Mouse (Mus musculus): ENCODE measurements around the gene Dyrk1a. TPM values are rescaled to one million over a fixed set of nuclear protein-coding genes. Genes with fewer than 3 reads are reported as not detected.

Dyrk1a gene
- total RNA-seq, 2 experiments from 2014 or later = 71.4 to 71.9 TPM

DNA sequence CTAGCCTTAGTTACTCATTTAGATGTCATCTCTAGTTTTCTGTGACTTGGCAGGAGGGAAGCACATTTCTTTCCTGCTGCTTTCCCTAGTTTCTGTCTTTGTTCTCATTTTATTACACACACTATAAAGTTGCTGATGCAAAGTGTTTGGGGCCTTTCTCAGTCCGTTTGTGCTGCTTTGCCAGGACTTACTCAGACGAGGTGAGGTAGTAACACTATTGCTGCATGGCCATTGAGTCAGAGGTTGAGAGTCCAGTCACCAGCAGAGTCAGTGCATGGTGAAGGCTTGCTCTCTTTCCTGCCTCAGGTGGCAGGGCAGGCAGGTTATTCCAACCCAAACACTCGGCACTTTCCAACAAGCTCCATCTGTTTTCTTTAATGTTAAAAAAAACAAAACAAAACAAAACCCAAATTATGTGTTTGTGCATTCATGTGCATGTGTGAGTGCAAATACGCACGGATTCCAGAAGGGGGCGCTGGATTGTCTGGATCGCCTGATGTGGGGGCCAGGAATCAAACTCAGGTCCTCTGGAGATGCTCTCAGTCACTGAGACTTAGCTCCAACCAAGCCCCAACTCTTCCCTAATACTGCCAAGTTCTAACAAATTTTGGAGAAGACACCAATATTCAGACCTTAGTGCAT, 16.7 kb downstream of the Dyrk1a start:
- intact Hi-C loops (cut with DNase I) = no loop called here
- no peak for DNase-seq (ENCODE audit: low spot score)

DNA sequence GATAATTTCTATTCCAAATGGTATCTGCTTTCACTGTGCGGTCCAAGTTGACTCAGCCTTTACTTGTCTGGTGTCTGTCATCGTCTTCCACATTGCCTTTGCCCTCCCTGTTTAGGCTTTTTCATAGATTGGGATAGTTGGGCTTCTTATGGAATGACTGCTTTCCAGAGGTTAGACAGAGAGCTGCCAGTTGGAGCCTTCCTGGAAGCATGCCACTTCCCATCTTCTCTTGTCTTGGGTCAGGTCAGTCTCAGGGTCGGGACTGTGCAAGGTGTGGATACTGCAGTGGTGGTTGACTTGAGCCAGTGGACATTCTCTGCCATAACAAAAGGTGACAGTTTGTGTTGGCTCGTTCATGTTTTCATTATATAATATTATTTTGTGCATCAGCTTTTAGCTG, 17.7 kb downstream of the Dyrk1a start:
- intact Hi-C loops (cut with DNase I) = no loop called here
- no peak for DNase-seq (ENCODE audit: low spot score)

- intact Hi-C loops (cut with DNase I) = no loop called here
- DNase-seq (ENCODE audit: low spot score) = no peak
These were observed 18.4 kb downstream of the Dyrk1a start for GRCm38 (mm10) chr16:94588171-94588570.

- intact Hi-C loops (cut with DNase I) = no loop called here
- no peak for DNase-seq (ENCODE audit: low spot score)
These were observed 19.2 kb downstream of the Dyrk1a start for GRCm38 (mm10) chr16:94588974-94589373.

GRCm38 (mm10) chr16:94589648-94590047, 19.8 kb downstream of the Dyrk1a start:
- no peak for DNase-seq (ENCODE audit: low spot score)
- intact Hi-C loops (cut with DNase I) = no loop called here

DNA sequence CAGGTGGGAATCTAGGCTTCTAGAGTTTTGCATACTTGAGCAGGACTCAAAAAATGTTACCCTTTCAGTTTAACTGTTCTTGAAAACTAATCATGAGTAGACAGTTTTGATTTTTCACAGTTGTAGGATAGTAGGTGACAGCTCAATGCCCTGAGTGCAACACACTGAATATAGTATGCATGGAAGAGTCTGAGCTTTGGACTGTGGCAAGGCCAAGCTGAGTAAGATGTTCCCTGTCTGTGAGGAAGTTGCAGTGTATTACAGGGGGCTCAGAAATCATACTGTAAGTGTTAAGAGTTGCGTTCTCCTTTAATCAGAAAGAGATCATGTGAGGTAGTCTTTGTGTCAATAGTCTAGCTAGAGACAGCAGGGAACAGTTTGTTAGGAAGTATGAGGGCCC, 20.4 kb downstream of the Dyrk1a start:
- DNase-seq (ENCODE audit: low spot score) = no peak
- intact Hi-C loops (cut with DNase I) = no loop called here

DNA sequence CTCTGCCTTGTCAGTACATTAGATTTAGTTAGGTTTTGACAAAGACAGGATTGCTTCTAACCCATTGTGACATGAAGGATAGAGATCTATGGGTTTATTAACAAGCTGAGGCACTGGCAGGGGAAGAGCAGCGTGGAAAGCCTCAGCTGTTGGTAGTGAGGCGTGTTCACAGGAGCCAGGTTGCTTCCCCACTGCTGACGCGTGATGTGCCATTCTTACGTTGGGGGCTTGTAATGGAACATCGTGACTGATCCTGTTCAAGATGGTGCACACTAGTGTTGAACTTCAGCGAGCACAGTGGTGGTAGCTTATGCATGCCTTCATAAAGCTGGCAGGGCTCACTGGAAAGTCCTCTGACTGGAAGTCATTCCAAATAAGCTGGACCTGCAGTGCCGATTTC, 21.2 kb downstream of the Dyrk1a start:
- intact Hi-C loops (cut with DNase I) = no loop called here
- DNase-seq (ENCODE audit: low spot score) = no peak

GRCm38 (mm10) chr16:94591536-94591935, 21.7 kb downstream of the Dyrk1a start:
- DNase-seq (ENCODE audit: low spot score) = no peak
- intact Hi-C loops (cut with DNase I) = no loop called here

DNA sequence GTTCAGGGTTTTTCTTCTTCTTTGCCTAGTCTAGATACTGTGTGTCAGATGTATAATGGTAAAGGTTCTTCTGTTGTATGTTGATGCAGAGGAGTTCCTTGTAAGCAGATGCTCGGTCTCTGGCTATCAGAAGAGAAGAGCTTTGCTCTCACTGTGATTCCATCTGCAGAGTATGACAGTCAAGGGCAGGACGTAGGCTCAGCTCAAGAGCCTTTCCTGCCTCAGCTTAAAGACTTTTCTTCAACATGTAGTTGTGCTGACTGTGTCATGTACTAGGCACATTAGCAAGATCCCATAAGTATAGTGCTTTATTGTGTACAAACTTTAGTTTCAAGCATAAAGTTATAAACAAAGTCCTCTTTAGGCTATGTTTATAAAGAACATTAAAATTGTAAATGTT, 26.8 kb downstream of the Dyrk1a start:
- no peak for DNase-seq (ENCODE audit: low spot score)
- intact Hi-C loops (cut with DNase I) = no loop called here

- no peak for DNase-seq (ENCODE audit: low spot score)
- intact Hi-C loops (cut with DNase I) = no loop called here
These were observed 27.8 kb downstream of the Dyrk1a start for GRCm38 (mm10) chr16:94597640-94598039.

DNA sequence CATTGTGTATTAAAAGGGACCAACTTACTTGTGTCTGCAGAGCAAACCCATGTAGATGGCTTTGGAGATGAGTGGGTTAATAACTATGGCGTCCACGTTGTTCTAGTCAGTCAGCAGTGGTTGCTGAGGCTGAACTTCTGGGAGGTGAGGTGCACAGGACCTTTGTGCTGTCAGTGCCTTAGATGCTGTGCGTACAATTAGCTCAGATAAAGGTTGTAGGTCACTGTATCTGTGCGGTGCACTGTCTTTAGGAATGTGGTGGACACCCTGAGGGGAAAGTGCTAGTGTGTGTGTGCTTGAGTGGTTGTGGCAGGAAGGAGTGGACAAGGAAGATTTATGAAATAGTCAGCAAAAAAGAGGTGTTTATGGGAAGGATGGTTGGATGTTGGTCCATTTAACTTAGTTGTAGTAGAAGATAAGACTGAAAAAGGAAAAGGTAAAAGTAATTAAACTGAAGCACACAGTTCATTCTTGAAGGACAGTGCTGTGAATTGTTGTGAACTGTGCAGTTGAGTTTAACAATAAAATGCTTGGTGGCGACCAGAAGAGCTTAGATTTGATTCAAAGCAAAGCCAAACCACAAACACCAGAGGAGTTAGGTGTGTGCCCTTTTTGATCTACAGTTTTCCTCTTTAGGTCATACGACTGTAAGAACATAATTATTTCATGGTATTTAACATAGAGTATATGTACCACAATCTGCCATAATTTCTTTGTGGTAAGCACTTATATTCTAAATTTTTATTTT, 30.3 kb downstream of the Dyrk1a start:
- intact Hi-C loops (cut with DNase I) = no loop called here
- DNase-seq (ENCODE audit: low spot score) = no peak

- DNase-seq (ENCODE audit: low spot score) = no peak
- intact Hi-C loops (cut with DNase I) = no loop called here
These were observed 31.3 kb downstream of the Dyrk1a start for GRCm38 (mm10) chr16:94601089-94601488.

DNA sequence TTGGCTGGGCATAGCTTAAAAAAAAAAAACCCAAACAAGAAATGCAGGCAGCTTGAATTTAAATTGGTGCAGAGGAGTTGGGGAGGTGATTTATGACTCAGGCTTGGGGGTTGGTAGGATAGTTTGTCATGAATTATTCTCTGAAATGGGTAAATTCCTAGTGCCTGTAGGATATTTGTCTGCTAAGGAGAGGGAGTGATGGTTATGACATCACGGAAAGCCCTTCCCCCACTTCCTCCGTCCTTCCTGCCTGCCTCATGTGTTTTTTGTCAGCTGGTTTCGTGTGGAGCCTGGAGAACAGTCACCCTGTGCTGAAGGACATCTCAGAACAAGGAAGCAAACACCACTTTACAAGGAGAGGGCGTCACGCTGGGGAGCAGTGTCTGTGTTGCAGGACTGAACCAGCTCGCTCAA, 31.7 kb downstream of the Dyrk1a start:
- intact Hi-C loops (cut with DNase I) = no loop called here
- DNase-seq (ENCODE audit: low spot score) = peak; percentile 40

- no peak for DNase-seq (ENCODE audit: low spot score)
- intact Hi-C loops (cut with DNase I) = no loop called here
These were observed 32.4 kb downstream of the Dyrk1a start for GRCm38 (mm10) chr16:94602188-94602587.

GRCm38 (mm10) chr16:94602730-94603129, 32.9 kb downstream of the Dyrk1a start:
- no peak for DNase-seq (ENCODE audit: low spot score)
- intact Hi-C loops (cut with DNase I) = no loop called here

DNA sequence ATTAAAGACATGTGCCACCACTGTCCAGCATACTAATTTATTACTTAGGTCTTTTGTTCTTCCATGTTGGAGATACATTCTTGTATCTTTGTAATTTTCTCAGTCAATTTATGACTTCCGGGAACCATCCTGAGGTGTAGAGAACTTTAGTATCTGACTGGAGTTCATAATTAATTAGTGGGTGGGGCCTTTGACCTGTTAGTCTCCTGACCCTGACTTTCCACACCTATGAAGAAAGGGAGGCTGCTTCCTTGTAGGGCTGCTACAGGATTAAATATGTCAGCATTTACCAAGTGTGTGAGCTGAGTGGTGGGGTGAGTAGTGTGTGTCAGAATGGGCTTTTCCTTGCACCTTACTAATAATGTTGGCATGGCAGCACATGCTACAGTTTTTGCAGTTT, 36.4 kb downstream of the Dyrk1a start:
- intact Hi-C loops (cut with DNase I) = no loop called here
- no peak for DNase-seq (ENCODE audit: low spot score)

GRCm38 (mm10) chr16:94607468-94607867, 37.7 kb downstream of the Dyrk1a start:
- DNase-seq (ENCODE audit: low spot score) = no peak
- intact Hi-C loops (cut with DNase I) = no loop called here

DNA sequence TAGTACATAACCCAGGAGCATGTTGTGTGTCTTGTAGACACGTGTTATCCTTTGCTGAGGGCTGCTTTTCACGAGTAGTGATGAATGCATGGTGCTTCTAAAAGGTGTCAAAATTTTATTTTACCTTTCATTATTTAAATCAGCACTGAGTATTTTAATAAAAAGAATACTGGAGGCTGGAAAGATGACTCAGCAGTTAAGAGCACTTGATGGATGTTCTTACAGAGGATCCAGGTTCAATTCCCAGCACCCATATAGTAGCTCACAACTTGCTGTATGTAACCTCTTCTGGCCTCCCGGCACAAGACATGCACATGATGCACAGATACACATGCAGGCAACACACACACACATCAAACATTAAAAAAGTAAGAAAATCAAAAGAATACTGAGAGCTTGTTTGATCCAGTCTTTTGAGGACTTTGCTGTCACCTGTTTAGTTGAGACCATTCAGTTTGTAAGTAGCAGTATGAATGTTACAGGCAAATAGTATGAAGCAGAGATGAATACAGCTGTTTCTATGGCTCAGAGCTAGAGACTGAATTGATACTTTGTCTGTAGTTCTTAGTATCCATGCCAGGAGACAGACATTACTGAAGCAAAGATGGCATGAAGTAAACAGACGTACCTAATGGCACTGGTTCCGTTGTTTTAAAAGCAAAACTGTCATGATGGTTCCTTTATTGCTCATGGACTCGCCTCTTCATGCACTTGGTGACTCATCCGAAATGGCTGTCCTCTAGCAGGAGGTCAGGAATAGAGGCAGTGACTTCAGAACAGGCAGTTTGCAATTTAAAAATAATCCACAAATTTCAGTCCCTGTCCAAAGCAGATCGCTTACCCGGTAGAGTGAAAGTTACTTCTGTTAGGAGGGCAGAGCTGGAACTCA, 39.1 kb downstream of the Dyrk1a start:
- DNase-seq (ENCODE audit: low spot score) = no peak
- intact Hi-C loops (cut with DNase I) = no loop called here

DNA sequence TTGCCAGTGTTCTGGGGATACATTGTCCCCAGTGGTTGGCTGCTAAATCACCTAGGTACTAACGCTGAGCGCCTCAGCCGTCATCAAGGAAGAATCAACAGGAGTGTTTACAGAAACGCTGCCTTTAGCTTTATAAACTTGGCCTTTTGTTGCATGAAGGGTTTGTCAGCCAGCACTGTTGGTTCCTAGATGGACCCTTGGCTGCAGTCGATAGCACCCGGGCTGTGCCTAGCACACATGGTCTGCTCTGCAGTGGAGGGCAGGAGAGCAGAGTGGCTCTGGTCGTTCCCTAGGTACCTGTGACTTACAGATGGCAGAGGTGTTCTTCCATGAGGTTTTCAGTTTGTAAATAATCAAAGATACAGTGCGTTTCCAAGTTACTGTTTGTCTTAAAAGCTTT, 42.8 kb downstream of the Dyrk1a start:
- DNase-seq (ENCODE audit: low spot score) = no peak
- intact Hi-C loops (cut with DNase I) = no loop called here

DNA sequence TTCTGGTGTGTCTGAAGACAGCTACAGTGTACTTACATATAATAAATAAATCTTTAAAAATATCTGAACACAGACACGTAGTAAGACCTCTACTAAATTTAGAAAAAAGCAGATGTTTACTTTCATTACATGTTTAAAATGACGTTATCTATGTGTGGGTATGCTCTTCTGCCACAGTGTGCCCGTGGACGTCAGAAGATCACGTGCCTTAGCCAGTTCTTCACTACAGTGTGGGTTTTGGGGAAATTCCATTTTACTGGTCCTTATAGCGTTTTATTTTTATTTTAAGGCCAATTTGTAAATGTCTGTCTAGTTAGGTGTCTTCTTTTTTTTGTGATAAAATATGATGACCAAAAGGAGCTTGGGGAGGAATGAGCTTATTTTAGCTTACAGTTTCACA, 47.4 kb downstream of the Dyrk1a start:
- DNase-seq (ENCODE audit: low spot score) = no peak
- intact Hi-C loops (cut with DNase I) = loop anchor here (5.0 kb wide), 2 partner anchors 90 to 160 kb away; partner anchors contain the start of gene Vps26c

DNA sequence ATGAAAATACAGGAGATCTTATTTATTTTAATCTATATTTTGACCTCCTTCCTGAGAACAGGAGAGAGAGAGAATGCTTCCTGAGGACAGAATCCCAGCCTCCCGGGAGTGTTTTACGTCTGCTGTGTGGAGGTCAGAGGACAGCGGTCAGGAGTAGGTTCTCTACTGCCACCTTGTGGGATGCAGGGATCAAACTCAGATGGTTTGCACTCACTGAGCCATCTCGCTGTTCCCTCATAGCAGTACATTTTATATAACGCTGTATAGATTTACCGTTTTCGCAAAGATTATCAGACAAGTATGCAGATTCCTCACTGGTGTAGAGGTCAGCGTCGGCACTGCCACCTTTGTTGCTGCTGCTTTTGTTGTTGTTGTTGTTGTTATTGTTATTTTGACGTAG, 48.7 kb downstream of the Dyrk1a start:
- intact Hi-C loops (cut with DNase I) = loop anchor here (2.0 to 5.0 kb wide), 3 partner anchors 46 to 161 kb away; partner anchors contain the start of gene Vps26c
- peak; percentile 33 for DNase-seq (ENCODE audit: low spot score)
